Comparison of ENCODE assay signal across 27 mouse cellular contexts in the genomic region with DNA sequence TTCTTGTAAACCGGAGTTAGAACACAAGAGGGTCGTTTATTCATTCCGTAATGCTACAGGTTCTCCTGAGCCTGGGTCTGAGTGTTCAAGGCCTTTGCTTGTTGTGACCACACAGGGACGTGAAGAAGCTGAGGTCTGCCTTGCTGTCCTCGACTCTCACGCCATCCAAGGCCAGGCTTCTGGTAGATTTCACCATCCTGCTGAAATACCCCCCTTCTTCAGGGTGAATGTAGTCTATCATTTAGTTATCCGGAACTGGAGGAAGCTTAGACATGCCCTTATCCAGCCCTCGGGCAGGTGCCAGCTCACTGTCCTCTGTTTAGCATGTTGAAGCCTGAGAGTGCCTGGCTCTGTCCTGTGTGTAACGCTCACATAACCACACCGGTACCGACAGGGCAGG.
"Had no signal": no experiment of that assay in that cellular context is flagged by ENCODE, and none has a peak within 500 bp of the region (broad histone marks: within the 10 kb centered on the region; RNA-seq: fewer than 3 reads in every experiment).

No protein-coding gene starts in this region.

- H3K4me1 ChIP-seq: hindbrain, embryonic 12.5 days; limb, embryonic 13.5 days; liver, embryonic 15.5 days had no signal

- H3K27ac ChIP-seq: gastrocnemius, adult 2 months; heart, embryonic 10.5 days; hindbrain, embryonic 10.5 days; hindbrain, embryonic 12.5 days; hindbrain, embryonic 14.5 days; intestine, embryonic 15.5 days; limb, embryonic 13.5 days; limb, embryonic 15.5 days; liver, embryonic 13.5 days; liver, embryonic 15.5 days had no signal

- ATAC-seq: hindbrain, embryonic 16.5 days; inflammation-experienced regulatory T-cells, adult 6 months; intestine, embryonic 15.5 days; intestine, postnatal 0 days; liver, postnatal 0 days had no signal

- DNase-seq: gastrocnemius, adult 2 months; gastrocnemius, postnatal 10 days; gastrocnemius, postnatal 25 days; heart, adult 18-20 months; heart, postnatal 10 days; heart, postnatal 4 days; kidney, adult 18-20 months; kidney, adult 8-10 months; kidney, postnatal 10 days; kidney, postnatal 25 days; layer of hippocampus, adult 9-11 months; layer of hippocampus, postnatal 36 days; left cerebral cortex, postnatal 4 days; liver, embryonic 13.5 days; liver, postnatal 0 days had no signal

- H3K9me3 ChIP-seq: heart, embryonic 10.5 days; heart, embryonic 12.5 days; hindbrain, embryonic 10.5 days; hindbrain, embryonic 12.5 days; intestine, embryonic 15.5 days; limb, embryonic 13.5 days; limb, embryonic 15.5 days; liver, embryonic 13.5 days; liver, embryonic 15.5 days had no signal

- H3K27me3 ChIP-seq: heart, embryonic 12.5 days; hindbrain, embryonic 12.5 days; intestine, embryonic 15.5 days; limb, embryonic 13.5 days; limb, embryonic 15.5 days; liver, embryonic 13.5 days; liver, embryonic 15.5 days had no signal

- H3K4me2 ChIP-seq: heart, embryonic 12.5 days; hindbrain, embryonic 12.5 days; hindbrain, embryonic 14.5 days; intestine, embryonic 15.5 days; limb, embryonic 13.5 days; limb, embryonic 15.5 days; liver, embryonic 13.5 days; liver, embryonic 15.5 days had no signal

- H3K9ac ChIP-seq: heart, embryonic 12.5 days; hindbrain, embryonic 12.5 days; hindbrain, embryonic 14.5 days; intestine, embryonic 15.5 days; limb, embryonic 13.5 days; limb, embryonic 15.5 days; liver, embryonic 13.5 days; liver, embryonic 15.5 days; liver, postnatal 0 days had no signal

- H3K4me3 ChIP-seq: gastrocnemius, adult 2 months; heart, embryonic 10.5 days; heart, embryonic 12.5 days; hindbrain, embryonic 10.5 days; hindbrain, embryonic 12.5 days; intestine, embryonic 15.5 days; limb, embryonic 13.5 days; limb, embryonic 15.5 days; liver, embryonic 13.5 days; liver, embryonic 15.5 days had no signal
